Mouse (Mus musculus) ES-Bruce4 (cell line): ENCODE data around the gene Spag17. TPM values are rescaled to one million over a fixed set of nuclear protein-coding genes. Genes with fewer than 3 reads are reported as not detected.

Source experiments
- H3K27ac ChIP-seq: 2 replicates; pipeline ENCODE4 v1.5.1; 2012; ENCODE audit warnings: low read length, inconsistent platforms; ENCODE audit not compliant: insufficient read depth
- H3K27me3 ChIP-seq: 2 replicates; pipeline ENCODE4 v1.6.1; 2012; ENCODE audit warnings: mild to moderate bottlenecking, low read length, inconsistent platforms; ENCODE audit not compliant: control insufficient read depth, poor library complexity, insufficient read depth, severe bottlenecking
- H3K36me3 ChIP-seq: 2 replicates; pipeline ENCODE4 v1.6.1; 2012; ENCODE audit warnings: inconsistent platforms, mild to moderate bottlenecking, low read length, moderate library complexity; ENCODE audit not compliant: control insufficient read depth, poor library complexity, insufficient read depth, severe bottlenecking
- H3K4me1 ChIP-seq: one replicate; pipeline ENCODE4 v1.8.1; 2011; ENCODE audit warnings: low read length; ENCODE audit not compliant: control insufficient read depth, insufficient read depth
- H3K4me3 ChIP-seq: 2 replicates; pipeline ENCODE4 v1.5.1; 2011; ENCODE audit warnings: low read depth, mild to moderate bottlenecking, low read length
- H3K9ac ChIP-seq: 2 replicates; pipeline ENCODE4 v1.6.1; 2012; ENCODE audit warnings: low read depth, mild to moderate bottlenecking, inconsistent platforms; ENCODE audit not compliant: poor library complexity, severe bottlenecking
- H3K9me3 ChIP-seq: replicated peaks from 2 replicates; pipeline ENCODE4 v1.6.1; 2012; ENCODE audit warnings: mild to moderate bottlenecking, low read length, inconsistent platforms; ENCODE audit not compliant: control insufficient read depth, poor library complexity, insufficient read depth, severe bottlenecking
- CTCF ChIP-seq: IDR thresholded peaks from one replicate; pipeline ENCODE4 v1.8.1; 2011; ENCODE audit warnings: low read depth, low read length
- EP300 ChIP-seq: IDR thresholded peaks from 2 replicates; pipeline ENCODE4 v1.6.1; 2011; ENCODE audit warnings: low read depth, low read length; ENCODE audit not compliant: insufficient read depth
- POLR2A ChIP-seq: IDR thresholded peaks from one replicate; pipeline ENCODE4 v1.8.1; 2011; ENCODE audit warnings: low read length; ENCODE audit not compliant: insufficient read depth
- polyA plus RNA-seq: library from polyadenylated mRNA; stranded (reverse); fragments of >200 nt; gene quantifications from 2 replicates; pipeline ENCODE4 v1.2.4, GENCODE M21; 2011; ENCODE audit warnings: low read depth; ENCODE audit not compliant: missing spikeins, insufficient read depth, insufficient read length

Spag17 gene
- polyA plus RNA-seq, 1 experiment = not detected

DNA sequence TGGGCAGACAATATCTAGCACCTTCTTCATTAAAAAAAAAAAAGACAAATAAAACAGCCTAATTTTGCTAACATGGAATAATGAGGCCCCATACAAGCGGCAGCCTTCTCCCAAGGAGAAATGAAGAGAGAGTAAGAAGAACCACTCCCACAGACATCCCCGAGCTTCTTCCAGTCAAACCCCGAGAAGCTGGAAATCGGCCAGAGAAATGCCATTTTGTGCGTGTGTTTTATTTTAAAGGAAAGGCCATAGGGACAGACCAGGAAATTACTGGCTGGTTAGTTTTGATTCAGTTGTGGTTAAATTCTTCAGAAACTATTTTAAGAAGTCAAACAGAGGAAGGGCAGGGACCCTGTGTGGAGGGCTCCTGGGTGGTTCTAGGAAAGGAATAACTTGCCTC is 85.6 kb downstream of the Spag17 start:
- no peak for TF ChIP-seq POLR2A
- no peak for TF ChIP-seq EP300
- no peak for TF ChIP-seq CTCF
- H3K9me3 ChIP-seq = no peaks in the 10 kb centered on the region
- H3K4me3 ChIP-seq = no peak overlapping the region
- no peaks in the 10 kb centered on the region for H3K4me1 ChIP-seq
- no peak overlapping the region for H3K27ac ChIP-seq
- H3K9ac ChIP-seq = no peak overlapping the region
- H3K36me3 ChIP-seq = no peaks in the 10 kb centered on the region
- H3K27me3 ChIP-seq = no peaks in the 10 kb centered on the region

DNA sequence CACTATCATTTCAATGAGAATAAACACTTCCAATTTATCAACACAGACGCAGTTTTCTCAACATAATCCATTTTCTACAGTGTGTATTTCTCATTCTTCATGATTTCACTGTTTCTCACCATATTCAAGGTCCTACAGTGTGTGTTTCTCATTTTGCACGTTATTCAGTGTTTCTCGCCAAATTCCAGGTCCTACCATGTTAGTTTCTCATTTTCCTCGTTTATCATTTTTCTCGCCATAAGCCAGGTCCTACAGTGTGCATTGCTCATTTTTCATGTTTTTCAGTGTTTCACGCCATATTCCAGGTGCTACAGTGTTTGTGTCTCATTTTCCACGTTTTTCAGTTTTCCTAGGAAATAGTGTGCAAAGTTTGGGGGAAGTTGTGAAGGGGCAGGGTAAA is 95.8 kb downstream of the Spag17 start:
- no peaks in the 10 kb centered on the region for H3K27me3 ChIP-seq
- no peak for TF ChIP-seq CTCF
- TF ChIP-seq POLR2A = no peak
- TF ChIP-seq EP300 = no peak
- no peaks in the 10 kb centered on the region for H3K36me3 ChIP-seq
- no peaks in the 10 kb centered on the region for H3K9me3 ChIP-seq
- no peak overlapping the region for H3K27ac ChIP-seq
- H3K4me3 ChIP-seq = no peak overlapping the region
- no peaks in the 10 kb centered on the region for H3K4me1 ChIP-seq
- H3K9ac ChIP-seq = no peak overlapping the region

GRCm38 (mm10) chr3:100004676-100005075 is 119.5 kb downstream of the Spag17 start:
- H3K9me3 ChIP-seq = no peaks in the 10 kb centered on the region
- TF ChIP-seq POLR2A (no peak), EP300 (no peak)
- H3K4me1 ChIP-seq = no peaks in the 10 kb centered on the region
- H3K9ac ChIP-seq = no peak overlapping the region
- no peaks in the 10 kb centered on the region; the same call in 1 of the 2 replicates for H3K27me3 ChIP-seq
- no peaks in the 10 kb centered on the region for H3K36me3 ChIP-seq
- H3K27ac ChIP-seq = no peak overlapping the region
- H3K4me3 ChIP-seq = no peak overlapping the region

DNA sequence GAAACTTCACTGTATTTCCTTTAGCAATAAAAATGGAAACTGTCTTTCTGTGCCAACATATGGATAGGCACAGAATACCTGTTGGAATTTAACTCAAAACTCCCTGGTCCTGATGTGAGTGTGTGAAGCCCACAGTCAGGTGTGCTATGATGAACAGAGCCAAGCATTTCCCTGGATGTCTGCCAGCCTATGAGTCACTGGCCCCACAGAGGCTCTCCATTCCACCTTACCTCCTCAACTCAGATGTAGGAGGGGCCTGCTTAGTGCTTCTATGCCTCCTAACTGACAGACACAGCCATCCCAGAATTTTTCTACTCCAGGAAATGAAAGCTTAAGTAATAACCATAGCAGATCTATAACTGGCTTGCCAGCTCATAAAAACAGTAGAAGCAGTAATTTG is 124.6 kb downstream of the Spag17 start:
- H3K4me1 ChIP-seq = no peaks in the 10 kb centered on the region
- TF ChIP-seq POLR2A = no peak
- TF ChIP-seq EP300 = no peak
- TF ChIP-seq CTCF = no peak
- no peaks in the 10 kb centered on the region for H3K36me3 ChIP-seq

GRCm38 (mm10) chr3:100014110-100014509 is 128.9 kb downstream of the Spag17 start:
- Histone ChIP-seq H3K4me1 (no peaks in the 10 kb centered on the region), H3K27ac (no peak overlapping the region), H3K36me3 (no peaks in the 10 kb centered on the region), H3K9ac (no peak overlapping the region), H3K4me3 (no peak overlapping the region), H3K27me3 (no peaks in the 10 kb centered on the region), H3K9me3 (no peaks in the 10 kb centered on the region)
- TF ChIP-seq CTCF (no peak), EP300 (no peak), POLR2A (no peak)

More for the DNA sequence above, 124.6 kb downstream of the Spag17 start:
- Histone ChIP-seq H3K9me3 (no peaks in the 10 kb centered on the region), H3K27ac (no peak overlapping the region), H3K9ac (no peak overlapping the region), H3K27me3 (no peaks in the 10 kb centered on the region; the same call in 1 of the 2 replicates), H3K4me3 (no peak overlapping the region)

- no peak overlapping the region for H3K4me3 ChIP-seq
- no peaks in the 10 kb centered on the region for H3K27me3 ChIP-seq
- no peak overlapping the region for H3K9ac ChIP-seq
- no peaks in the 10 kb centered on the region for H3K4me1 ChIP-seq
- H3K27ac ChIP-seq = no peak overlapping the region
- no peaks in the 10 kb centered on the region; the same call in 1 of the 2 replicates for H3K9me3 ChIP-seq
- TF ChIP-seq CTCF (no peak), EP300 (no peak), POLR2A (no peak)
- H3K36me3 ChIP-seq = no peaks in the 10 kb centered on the region
Measured at GRCm38 (mm10) chr3:100031291-100031690, 146.1 kb downstream of the Spag17 start.
